Mouse (Mus musculus) myocyte (in vitro differentiated cells): ENCODE measurements around the gene Kcnip1.

ENCODE experiments used
- E2F4 ChIP-seq: IDR thresholded peaks from one replicate; pipeline ENCODE4 v1.6.1; 2011; ENCODE audit warnings: mild to moderate bottlenecking, control low read depth, moderate library complexity; ENCODE audit not compliant: insufficient read depth
- MYOD1 ChIP-seq, 3 experiments: IDR thresholded peaks; one replicate each; pipeline ENCODE4 v1.6.1; 2011; ENCODE audit warnings: control low read depth in 2 of 3, low read depth in 2 of 3, mild to moderate bottlenecking in 2 of 3, moderate library complexity in 1 of 3; ENCODE audit not compliant: insufficient read length in 2 of 3, control insufficient read depth in 1 of 3
- MYOG ChIP-seq, 3 experiments: IDR thresholded peaks; one replicate each; pipeline ENCODE4 v1.6.1; 2011; ENCODE audit warnings: control low read depth in 2 of 3, low read depth in 2 of 3, mild to moderate bottlenecking in 2 of 3; ENCODE audit not compliant: insufficient read length in 2 of 3, control insufficient read depth in 1 of 3, insufficient read depth in 1 of 3
- POLR2A ChIP-seq: IDR thresholded peaks from one replicate; pipeline ENCODE4 v1.6.1; 2011; ENCODE audit warnings: low read depth, mild to moderate bottlenecking, control low read depth, moderate library complexity; ENCODE audit not compliant: insufficient read length
- TCF12 ChIP-seq: IDR thresholded peaks from one replicate; pipeline ENCODE4 v1.6.1; 2011; ENCODE audit warnings: mild to moderate bottlenecking, control low read depth; ENCODE audit not compliant: poor library complexity, insufficient read depth, severe bottlenecking

DNA sequence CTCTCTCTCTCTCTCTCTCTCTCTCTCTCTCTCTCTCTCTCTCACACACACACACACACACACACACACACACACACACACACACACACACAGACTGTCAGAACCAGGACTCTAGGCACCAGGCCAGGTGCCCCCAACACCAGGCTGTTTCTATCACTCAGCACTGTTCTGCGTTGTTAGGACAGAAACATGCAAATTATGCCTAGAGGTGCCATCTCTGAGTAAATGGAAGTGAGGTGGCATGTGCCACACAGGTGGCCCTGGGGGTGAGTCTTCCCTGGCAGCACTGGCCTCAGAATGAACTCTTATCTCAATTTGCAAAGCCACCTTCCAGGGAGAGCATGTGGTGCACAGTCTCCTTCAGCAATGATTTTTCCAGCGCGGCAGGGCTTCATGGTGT lies 176.9 kb downstream of the Kcnip1 start:
- no peak for TF ChIP-seq MYOG (IDR thresholded peaks at IDR 0.05; ENCODE audit: control insufficient read depth in 1 of 3, insufficient read depth in 1 of 3, insufficient read length in 2 of 3, low read depth in 2 of 3)
- TF ChIP-seq POLR2A: no peak
- TF ChIP-seq MYOD1 (IDR thresholded peaks at IDR 0.05; ENCODE audit: control insufficient read depth in 1 of 3, insufficient read length in 2 of 3, low read depth in 2 of 3): no peak
- TF ChIP-seq TCF12: no peak
- no peak for TF ChIP-seq E2F4
